Mouse (Mus musculus): Measurements from ENCODE around the gene Akna. TPM values are rescaled to one million over a fixed set of nuclear protein-coding genes. Genes with fewer than 3 reads are reported as not detected.

The Akna gene
- polyA plus RNA-seq, 1 experiment from 2014 or later: 5.2 TPM

DNA sequence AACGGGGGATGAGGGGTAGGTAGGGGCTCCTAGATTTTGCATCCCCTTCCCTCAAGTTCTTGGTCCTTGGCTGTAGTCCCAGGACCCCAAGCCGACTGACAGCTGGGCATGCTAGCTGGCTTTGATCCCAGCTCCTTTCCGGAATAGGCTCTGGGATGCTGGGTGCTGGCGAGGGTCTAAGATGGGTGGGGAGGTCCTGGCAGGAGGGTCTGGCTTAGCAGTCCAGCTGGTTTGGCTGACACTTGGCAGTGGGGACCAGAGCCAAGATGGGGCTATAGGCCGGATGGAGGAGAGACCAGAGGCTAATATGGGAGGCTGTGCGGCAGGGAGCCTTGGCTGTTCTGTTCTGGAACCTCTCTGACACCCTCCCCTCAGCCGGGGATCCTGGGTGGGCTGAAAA, 5.1 kb upstream of the Akna start:
- H3K4me2 ChIP-seq (ENCODE audit: low read depth, low read length): peak overlapping the region; percentile 99; the same call in 1 of the 2 replicates
- ATAC-seq (ENCODE audit: low read depth) (no peak), DNase-seq (ENCODE audit: low spot score) (peak; percentile 42)
- H3K27me3 ChIP-seq (replicated peaks; ENCODE audit: control insufficient read depth, insufficient read depth, low read length): no peaks in the 10 kb centered on the region
- no peak overlapping the region for H3K4me3 ChIP-seq (ENCODE audit: low read depth, low read length)
- H3K27ac ChIP-seq (replicated peaks; ENCODE audit: low read depth, low read length): no peak overlapping the region
- peaks cover 34% of the 10 kb centered on the region for H3K4me1 ChIP-seq (ENCODE audit: control insufficient read depth, insufficient read depth, low read length)
- no peaks in the 10 kb centered on the region for H3K9me3 ChIP-seq (ENCODE audit: control insufficient read depth, low read length)
- H3K9ac ChIP-seq (ENCODE audit: low read depth, low read length): no peak overlapping the region
- 57% methylated on average over 7 of the region's 7 CpGs for WGBS
- H3K36me3 ChIP-seq (ENCODE audit: control insufficient read depth, insufficient read depth, low read length): no peaks in the 10 kb centered on the region

DNA sequence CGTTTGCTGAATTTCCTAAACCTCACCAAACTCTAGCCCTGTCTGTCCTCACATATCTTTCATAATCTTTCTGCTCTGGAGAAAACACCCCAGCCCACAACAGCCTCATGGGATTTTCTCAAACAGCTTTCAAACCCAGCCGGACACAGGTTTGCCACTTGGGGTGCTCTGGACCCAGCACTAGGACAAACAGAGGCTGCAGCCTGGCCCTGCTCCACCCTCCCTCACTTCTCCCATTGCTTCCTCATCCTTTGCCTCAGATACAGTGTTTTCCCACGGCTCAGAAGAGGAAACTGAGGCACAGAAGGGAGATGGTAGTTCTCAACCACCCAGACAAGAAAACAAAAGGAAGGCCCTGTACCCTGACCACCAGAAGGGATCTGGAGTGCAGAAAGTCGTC, 2.5 kb upstream of the Akna start:
- H3K9me3 ChIP-seq (ENCODE audit: control insufficient read depth, low read length): no peaks in the 10 kb centered on the region
- DNase-seq (ENCODE audit: low spot score) (no peak), ATAC-seq (ENCODE audit: low read depth) (no peak)
- WGBS: 57% methylated on average over 4 of the region's 4 CpGs
- peak overlapping the region; percentile 3; the same call in 1 of the 2 replicates for H3K27ac ChIP-seq (replicated peaks; ENCODE audit: low read depth, low read length)
- no peaks in the 10 kb centered on the region for H3K27me3 ChIP-seq (replicated peaks; ENCODE audit: control insufficient read depth, insufficient read depth, low read length)
- H3K9ac ChIP-seq (ENCODE audit: low read depth, low read length): no peak overlapping the region
- H3K36me3 ChIP-seq (ENCODE audit: control insufficient read depth, insufficient read depth, low read length): no peaks in the 10 kb centered on the region
- peaks cover 46% of the 10 kb centered on the region for H3K4me1 ChIP-seq (ENCODE audit: control insufficient read depth, insufficient read depth, low read length)
- no peak overlapping the region for H3K4me3 ChIP-seq (ENCODE audit: low read depth, low read length)
- H3K4me2 ChIP-seq (ENCODE audit: low read depth, low read length): no peak overlapping the region

DNA sequence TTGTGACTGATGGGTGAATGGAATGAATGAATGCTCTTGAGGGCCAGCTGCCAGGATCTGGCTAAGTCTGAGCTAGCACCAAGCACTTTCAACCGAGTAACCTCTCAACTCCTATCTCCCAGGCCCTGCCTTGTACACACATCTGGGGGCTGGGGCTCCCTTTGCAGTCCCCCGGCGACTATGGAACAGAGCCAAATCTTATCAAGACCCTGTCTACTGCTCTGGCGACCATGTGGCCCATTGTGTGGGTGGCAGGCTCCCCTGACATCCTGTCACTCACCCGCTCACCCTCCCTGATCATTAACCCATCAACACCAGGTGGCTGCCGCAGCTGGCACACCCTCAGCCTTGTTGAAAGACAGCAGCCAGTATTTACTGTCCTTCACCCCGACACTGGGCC, 1.9 kb upstream of the Akna start:
- WGBS: 41% methylated on average over 7 of the region's 7 CpGs
- Histone ChIP-seq H3K4me1 (ENCODE audit: control insufficient read depth, insufficient read depth, low read length) (peaks cover 46% of the 10 kb centered on the region), H3K27ac (replicated peaks; ENCODE audit: low read depth, low read length) (0 out of 2 replicates have a peak overlapping the region, but pooled peaks have one; percentile 3), H3K9me3 (ENCODE audit: control insufficient read depth, low read length) (no peaks in the 10 kb centered on the region), H3K9ac (ENCODE audit: low read depth, low read length) (no peak overlapping the region), H3K36me3 (ENCODE audit: control insufficient read depth, insufficient read depth, low read length) (no peaks in the 10 kb centered on the region), H3K4me2 (ENCODE audit: low read depth, low read length) (no peak overlapping the region), H3K27me3 (replicated peaks; ENCODE audit: control insufficient read depth, insufficient read depth, low read length) (no peaks in the 10 kb centered on the region), H3K4me3 (ENCODE audit: low read depth, low read length) (no peak overlapping the region)
- no peak for ATAC-seq (ENCODE audit: low read depth)
- DNase-seq (ENCODE audit: low spot score): peak; percentile 45

DNA sequence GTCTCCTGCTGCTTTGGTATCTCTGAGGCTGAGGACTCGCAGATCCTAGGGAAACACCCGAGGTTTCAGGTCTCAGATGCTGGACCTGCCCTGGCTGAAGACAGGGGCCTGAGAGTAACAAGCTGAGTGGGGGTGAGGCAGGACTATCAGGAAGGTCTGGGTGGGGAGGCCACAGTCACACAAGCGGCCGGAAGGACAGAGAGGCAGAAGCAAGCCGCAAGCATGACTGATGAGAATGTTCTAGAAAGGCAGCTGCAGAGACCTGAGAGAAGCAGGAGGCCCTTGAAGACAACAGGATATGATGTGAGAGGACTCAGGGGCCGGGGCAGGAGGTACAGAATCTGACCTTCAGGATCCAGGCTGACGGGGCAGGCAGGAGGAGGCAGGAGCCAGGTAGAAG, 1.1 kb upstream of the Akna start:
- WGBS: 66% methylated on average over 7 of the region's 7 CpGs
- no peak overlapping the region for H3K4me3 ChIP-seq (ENCODE audit: low read depth, low read length)
- H3K4me2 ChIP-seq (ENCODE audit: low read depth, low read length): no peak overlapping the region
- no peaks in the 10 kb centered on the region for H3K9me3 ChIP-seq (ENCODE audit: control insufficient read depth, low read length)
- peak overlapping the region; percentile 59; the same call in 1 of the 2 replicates for H3K9ac ChIP-seq (ENCODE audit: low read depth, low read length)
- H3K36me3 ChIP-seq (ENCODE audit: control insufficient read depth, insufficient read depth, low read length): no peaks in the 10 kb centered on the region
- ATAC-seq (ENCODE audit: low read depth): no peak
- peaks cover 53% of the 10 kb centered on the region for H3K4me1 ChIP-seq (ENCODE audit: control insufficient read depth, insufficient read depth, low read length)
- no peaks in the 10 kb centered on the region for H3K27me3 ChIP-seq (replicated peaks; ENCODE audit: control insufficient read depth, insufficient read depth, low read length)
- no peak for DNase-seq (ENCODE audit: low spot score)
- H3K27ac ChIP-seq (replicated peaks; ENCODE audit: low read depth, low read length): peak overlapping the region; percentile 86

DNA sequence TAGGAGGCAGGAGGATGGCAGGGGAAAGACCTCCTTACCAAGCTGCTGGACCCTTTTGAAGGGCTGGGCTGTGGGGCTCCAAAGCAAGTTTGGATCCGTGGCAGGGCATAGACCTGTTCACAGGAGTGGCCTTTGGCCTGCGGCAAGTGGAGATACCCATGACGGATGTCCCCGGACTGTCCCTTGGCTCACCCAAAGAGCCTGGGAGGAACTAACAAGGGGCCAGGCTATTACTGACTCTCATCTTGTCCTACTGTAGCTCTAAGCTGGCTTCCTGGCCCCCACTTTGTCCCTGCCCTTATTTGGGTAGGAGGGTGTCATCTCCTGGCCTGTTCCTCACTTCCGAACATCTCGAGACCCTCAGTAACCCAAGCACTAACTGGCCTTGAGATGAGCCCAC, 596 bp downstream of the Akna start:
- 0 out of 2 replicates have a peak, but pooled peaks cover 3% of the 10 kb centered on the region for H3K36me3 ChIP-seq (ENCODE audit: control insufficient read depth, insufficient read depth, low read length)
- H3K27me3 ChIP-seq (replicated peaks; ENCODE audit: control insufficient read depth, insufficient read depth, low read length): no peaks in the 10 kb centered on the region
- H3K9me3 ChIP-seq (ENCODE audit: control insufficient read depth, low read length): no peaks in the 10 kb centered on the region
- H3K4me3 ChIP-seq (ENCODE audit: low read depth, low read length): peak overlapping the region; percentile 27
- H3K9ac ChIP-seq (ENCODE audit: low read depth, low read length): peak overlapping the region; percentile 59
- peak overlapping the region; percentile 86 for H3K27ac ChIP-seq (replicated peaks; ENCODE audit: low read depth, low read length)
- 46% methylated on average over 6 of the region's 6 CpGs for WGBS
- DNase-seq (ENCODE audit: low spot score) (no peak), ATAC-seq (ENCODE audit: low read depth) (0 out of 2 replicates have a peak, but pooled peaks have one; percentile 1)
- peaks cover 53% of the 10 kb centered on the region for H3K4me1 ChIP-seq (ENCODE audit: control insufficient read depth, insufficient read depth, low read length)
- H3K4me2 ChIP-seq (ENCODE audit: low read depth, low read length): peak overlapping the region; percentile 57

DNA sequence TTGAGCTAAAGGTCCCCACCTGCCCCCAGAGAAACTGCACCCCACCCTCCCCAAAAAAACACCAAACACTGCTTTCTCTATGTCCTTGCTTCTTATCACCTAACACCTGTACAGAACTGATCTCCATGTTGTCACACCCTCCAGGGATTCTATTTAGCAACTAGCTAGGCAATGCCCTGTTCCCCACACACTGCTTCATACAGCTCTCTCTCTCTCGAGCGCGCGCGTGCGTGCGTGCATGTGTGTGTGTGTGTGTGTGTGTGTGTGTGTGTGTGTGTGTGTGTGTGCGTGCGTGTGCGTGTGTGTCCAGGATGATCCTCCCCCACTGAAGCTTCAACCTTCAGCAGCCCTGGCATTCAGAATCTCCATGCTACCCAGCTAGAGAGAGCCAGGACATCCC, 1.1 kb downstream of the Akna start:
- Histone ChIP-seq H3K9ac (ENCODE audit: low read depth, low read length) (peak overlapping the region; percentile 59; the same call in 1 of the 2 replicates), H3K27me3 (replicated peaks; ENCODE audit: control insufficient read depth, insufficient read depth, low read length) (no peaks in the 10 kb centered on the region), H3K4me2 (ENCODE audit: low read depth, low read length) (peak overlapping the region; percentile 57; the same call in 1 of the 2 replicates), H3K36me3 (ENCODE audit: control insufficient read depth, insufficient read depth, low read length) (peaks cover 8% of the 10 kb centered on the region; the same call in 1 of the 2 replicates), H3K4me3 (ENCODE audit: low read depth, low read length) (peak overlapping the region; percentile 27), H3K9me3 (ENCODE audit: control insufficient read depth, low read length) (no peaks in the 10 kb centered on the region), H3K27ac (replicated peaks; ENCODE audit: low read depth, low read length) (peak overlapping the region; percentile 86), H3K4me1 (ENCODE audit: control insufficient read depth, insufficient read depth, low read length) (peaks cover 53% of the 10 kb centered on the region)
- ATAC-seq (ENCODE audit: low read depth) (no peak), DNase-seq (ENCODE audit: low spot score) (no peak)
- WGBS: 79% methylated on average over 10 of the region's 10 CpGs

DNA sequence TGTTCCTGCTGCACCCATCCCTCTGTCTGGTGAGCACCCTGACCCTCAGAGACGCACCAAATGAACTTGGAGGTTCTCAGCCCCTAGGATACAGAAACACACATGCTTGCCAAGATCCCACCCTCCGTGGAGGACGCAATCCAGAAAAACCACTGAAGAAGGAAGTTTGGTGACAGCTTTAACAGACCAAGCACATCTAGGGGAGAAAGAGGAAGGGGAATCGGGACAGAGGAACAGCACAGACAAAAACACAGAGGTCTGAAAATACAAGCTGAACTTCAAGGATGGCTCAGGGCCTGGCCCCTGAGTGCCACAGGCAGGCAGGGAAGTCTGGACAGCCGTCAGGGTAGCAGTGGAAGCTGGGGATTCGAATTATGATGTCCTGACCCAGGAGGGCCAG, 1.5 kb downstream of the Akna start:
- ATAC-seq (ENCODE audit: low read depth) (no peak), DNase-seq (ENCODE audit: low spot score) (no peak)
- Histone ChIP-seq H3K36me3 (ENCODE audit: control insufficient read depth, insufficient read depth, low read length) (peaks cover 13% of the 10 kb centered on the region; the same call in 1 of the 2 replicates), H3K4me3 (ENCODE audit: low read depth, low read length) (no peak overlapping the region), H3K4me2 (ENCODE audit: low read depth, low read length) (peak overlapping the region; percentile 57; the same call in 1 of the 2 replicates), H3K27me3 (replicated peaks; ENCODE audit: control insufficient read depth, insufficient read depth, low read length) (no peaks in the 10 kb centered on the region), H3K9me3 (ENCODE audit: control insufficient read depth, low read length) (no peaks in the 10 kb centered on the region), H3K4me1 (ENCODE audit: control insufficient read depth, insufficient read depth, low read length) (peaks cover 53% of the 10 kb centered on the region), H3K27ac (replicated peaks; ENCODE audit: low read depth, low read length) (0 out of 2 replicates have a peak overlapping the region, but pooled peaks have one; percentile 10), H3K9ac (ENCODE audit: low read depth, low read length) (0 out of 2 replicates have a peak overlapping the region, but pooled peaks have one; percentile 19)
- 65% methylated on average over 6 of the region's 6 CpGs for WGBS

DNA sequence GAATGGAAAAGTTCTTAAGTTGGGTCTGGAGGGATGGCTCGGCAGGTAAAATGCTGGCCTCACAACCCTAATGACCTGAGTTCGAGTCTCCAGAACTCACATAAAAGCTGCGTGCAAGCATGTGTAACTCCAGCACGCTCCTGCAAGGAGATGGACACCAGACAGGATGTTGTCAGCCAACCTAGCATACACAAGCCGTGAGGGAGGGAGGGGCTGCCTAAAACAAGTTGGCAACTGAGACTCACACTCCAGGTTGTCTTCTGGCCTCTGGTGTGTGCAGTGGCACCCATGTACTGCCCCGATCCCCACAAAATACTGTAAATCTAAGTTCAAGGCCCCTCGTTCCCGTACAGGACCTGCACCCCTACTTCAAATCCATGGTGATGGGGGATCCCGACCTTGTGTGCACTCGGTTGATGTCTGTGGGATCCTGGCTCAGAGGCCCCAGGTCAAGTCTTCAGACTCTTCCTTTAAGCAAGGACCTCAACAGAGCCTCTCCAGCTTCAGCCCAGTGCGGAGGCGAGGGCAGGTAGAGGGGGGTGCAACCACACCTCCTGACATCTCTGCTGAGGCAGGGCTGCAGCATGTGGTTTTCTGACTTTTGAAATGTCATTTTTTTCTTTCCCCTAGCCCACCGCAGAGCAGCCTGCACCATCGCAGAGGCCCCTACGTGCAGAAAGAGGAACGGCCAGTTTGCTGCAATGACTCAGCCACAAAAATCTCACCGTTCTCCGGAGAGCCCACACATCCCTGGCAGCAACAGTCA, 2.4 kb downstream of the Akna start:
- H3K9ac ChIP-seq (ENCODE audit: low read depth, low read length): no peak overlapping the region
- 87% methylated on average over 18 of the region's 18 CpGs for WGBS
- no peak for DNase-seq (ENCODE audit: low spot score)
- no peaks in the 10 kb centered on the region for H3K9me3 ChIP-seq (ENCODE audit: control insufficient read depth, low read length)
- H3K27ac ChIP-seq (replicated peaks; ENCODE audit: low read depth, low read length): no peak overlapping the region
- no peak overlapping the region for H3K4me3 ChIP-seq (ENCODE audit: low read depth, low read length)
- no peak overlapping the region for H3K4me2 ChIP-seq (ENCODE audit: low read depth, low read length)
- no peak for ATAC-seq (ENCODE audit: low read depth)
- peaks cover 53% of the 10 kb centered on the region for H3K4me1 ChIP-seq (ENCODE audit: control insufficient read depth, insufficient read depth, low read length)
- H3K36me3 ChIP-seq (ENCODE audit: control insufficient read depth, insufficient read depth, low read length): peaks cover 16% of the 10 kb centered on the region
- no peaks in the 10 kb centered on the region for H3K27me3 ChIP-seq (replicated peaks; ENCODE audit: control insufficient read depth, insufficient read depth, low read length)

All from embryonic facial prominence, embryonic 14.5 days (tissue).